Mouse (Mus musculus) liver, postnatal 0 days (tissue): Measurements from ENCODE around the gene Zfp207.

Experiments used
- CTCF ChIP-seq: sonication (generic); IDR thresholded peaks from 2 replicates; pipeline ENCODE4 v1.5.1; 2016; ENCODE audit warnings: antibody characterized with exemption, low read depth
- EP300 ChIP-seq: IDR thresholded peaks from 2 replicates; pipeline ENCODE4 v1.6.1; 2016; ENCODE audit warnings: antibody characterized with exemption, low read depth, mild to moderate bottlenecking

DNA sequence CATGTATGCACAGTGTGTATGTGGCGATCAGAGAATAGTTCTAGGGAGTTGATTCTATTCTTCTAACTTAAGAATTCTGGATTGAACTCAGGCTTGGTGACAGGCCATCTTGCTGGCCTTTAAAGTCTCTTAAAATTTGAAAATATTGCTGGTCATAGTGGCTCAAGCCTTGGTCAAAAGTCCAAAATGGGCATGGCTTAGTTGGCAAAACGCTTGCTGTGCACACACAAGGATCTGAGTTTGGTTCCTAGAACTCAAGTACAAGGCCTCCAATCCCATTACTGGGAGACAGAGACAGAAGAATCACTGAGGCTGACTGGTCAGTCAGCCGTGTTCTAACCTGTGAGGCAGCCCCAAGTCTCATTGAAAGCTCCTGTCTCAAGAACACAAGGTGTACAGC is 63.8 kb downstream of the Zfp207 start:
- TF ChIP-seq CTCF, result no peak
- TF ChIP-seq EP300, result no peak
